Mouse (Mus musculus) ZHBTc4 (cell line): Measurements from ENCODE around the gene Dpyd.
A peak's percentile ranks its signal among the peaks of the same experiment; 100 is the strongest.

ENCODE experiments used
- DNase-seq: peaks from one replicate; pipeline ENCODE4 v3.0.0-alpha.2; 2011; ENCODE audit warnings: low read depth, low spot score

The Dpyd gene

GRCm38 (mm10) chr3:118676052-118676777 is 114.3 kb downstream of the Dpyd start:
- DNase-seq: no peak

- DNase-seq: peak; percentile 30
Measured at GRCm38 (mm10) chr3:118680803-118681202, 118.9 kb downstream of the Dpyd start.

GRCm38 (mm10) chr3:118750269-118750668 is 188.3 kb downstream of the Dpyd start:
- DNase-seq: no peak

- DNase-seq: no peak
Measured at GRCm38 (mm10) chr3:118753623-118754022, 191.7 kb downstream of the Dpyd start.

- DNase-seq: no peak
Measured at GRCm38 (mm10) chr3:118756099-118756498, 194.2 kb downstream of the Dpyd start.

GRCm38 (mm10) chr3:118812885-118813284 is 251.0 kb downstream of the Dpyd start:
- DNase-seq: no peak

GRCm38 (mm10) chr3:118850613-118851527 is 288.9 kb downstream of the Dpyd start:
- no peak for DNase-seq

GRCm38 (mm10) chr3:118852711-118853110 is 290.8 kb downstream of the Dpyd start:
- no peak for DNase-seq

- no peak for DNase-seq
Measured at GRCm38 (mm10) chr3:118855411-118855810, 293.5 kb downstream of the Dpyd start.

- no peak for DNase-seq
Measured at GRCm38 (mm10) chr3:118869113-118870107, 307.5 kb downstream of the Dpyd start.

- no peak for DNase-seq
Measured at GRCm38 (mm10) chr3:118875871-118876270, 313.9 kb downstream of the Dpyd start.

- DNase-seq: no peak
Measured at GRCm38 (mm10) chr3:118899036-118899435, 337.1 kb downstream of the Dpyd start.

- DNase-seq: peak; percentile 61
Measured at GRCm38 (mm10) chr3:118991312-118991711, 429.4 kb downstream of the Dpyd start.

GRCm38 (mm10) chr3:118991793-118992192 is 429.9 kb downstream of the Dpyd start:
- DNase-seq: peak; percentile 14

GRCm38 (mm10) chr3:119021255-119021654 is 459.3 kb downstream of the Dpyd start:
- no peak for DNase-seq

- DNase-seq: no peak
Measured at GRCm38 (mm10) chr3:119042611-119043010, 480.7 kb downstream of the Dpyd start.

GRCm38 (mm10) chr3:119056144-119056543 is 494.2 kb downstream of the Dpyd start:
- no peak for DNase-seq

GRCm38 (mm10) chr3:119063214-119063613 is 501.3 kb downstream of the Dpyd start:
- no peak for DNase-seq

GRCm38 (mm10) chr3:119063642-119064041 is 501.7 kb downstream of the Dpyd start:
- DNase-seq: no peak

GRCm38 (mm10) chr3:119064746-119065145 is 502.8 kb downstream of the Dpyd start:
- no peak for DNase-seq

- DNase-seq: no peak
Measured at GRCm38 (mm10) chr3:119067221-119067620, 505.3 kb downstream of the Dpyd start.
